20 mouse cellular contexts compared by ENCODE assay signal in genomic region chr15:84551065-84551464, GRCm38 (mm10).
"Had no signal": no experiment of that assay in that cellular context is flagged by ENCODE, and none has a peak within 500 bp of the region (broad histone marks: within the 10 kb centered on the region; RNA-seq: fewer than 3 reads in every experiment).

No protein-coding gene starts in this region.

- ATAC-seq: liver, embryonic 12.5 days; midbrain, embryonic 15.5 days had no signal

- H3K9me3 ChIP-seq: limb, embryonic 10.5 days; limb, embryonic 13.5 days; liver, embryonic 12.5 days; liver, embryonic 15.5 days; lung, embryonic 15.5 days; midbrain, embryonic 12.5 days; midbrain, embryonic 15.5 days; neural tube, embryonic 13.5 days had no signal

- DNase-seq: kidney, adult 2 months; kidney, postnatal 36 days; liver; lung, adult 18-20 months; lung, postnatal 10 days; lung, postnatal 36 days; thymus, adult 2 months; thymus, postnatal 14 days; thymus, postnatal 4 days had no signal

- H3K4me2 ChIP-seq: limb, embryonic 13.5 days; liver, embryonic 12.5 days; liver, embryonic 15.5 days; lung, embryonic 15.5 days; midbrain, embryonic 12.5 days; midbrain, embryonic 15.5 days; neural tube, embryonic 13.5 days had no signal

- H3K27ac ChIP-seq: kidney, postnatal 0 days; limb, embryonic 10.5 days; limb, embryonic 13.5 days; liver, embryonic 12.5 days; liver, embryonic 15.5 days; lung, embryonic 15.5 days; midbrain, embryonic 12.5 days; midbrain, embryonic 15.5 days; neural tube, embryonic 13.5 days; stomach, postnatal 0 days had no signal

- H3K27me3 ChIP-seq: limb, embryonic 13.5 days; liver, embryonic 12.5 days; liver, embryonic 15.5 days; lung, embryonic 15.5 days; midbrain, embryonic 12.5 days; midbrain, embryonic 15.5 days; neural tube, embryonic 13.5 days had no signal

- H3K4me1 ChIP-seq: liver, embryonic 12.5 days; liver, embryonic 15.5 days; lung, embryonic 15.5 days had no signal

- H3K36me3 ChIP-seq: liver, embryonic 15.5 days had no signal

- H3K4me3 ChIP-seq: limb, embryonic 10.5 days; limb, embryonic 13.5 days; liver, embryonic 12.5 days; liver, embryonic 15.5 days; lung, embryonic 15.5 days; midbrain, embryonic 12.5 days; midbrain, embryonic 15.5 days; myocyte; neural tube, embryonic 13.5 days had no signal

- H3K9ac ChIP-seq: limb, embryonic 13.5 days; liver, embryonic 12.5 days; liver, embryonic 15.5 days; lung, embryonic 15.5 days; midbrain, embryonic 12.5 days; midbrain, embryonic 15.5 days; neural tube, embryonic 13.5 days had no signal
